Comparison of ENCODE assay signal across 13 mouse cellular contexts in genomic region chr8:70644065-70644464, GRCm38 (mm10). TPM values are rescaled to one million over a fixed set of nuclear protein-coding genes. Genes with fewer than 3 reads are reported as not detected.
DNase-seq lines count a peak whose midpoint lies in the region; ATAC-seq and TF ChIP-seq lines count a peak whose summit lies in the region.
"Had no signal": no experiment of that assay in that cellular context is flagged by ENCODE, and none has a peak within 500 bp of the region (broad histone marks: within the 10 kb centered on the region; RNA-seq: fewer than 3 reads in every experiment).

No protein-coding gene starts in this region.

- no peak for TF ChIP-seq EP300 in CH12.LX (IDR thresholded peaks at IDR 0.05; ENCODE audit: low read length)

- TF ChIP-seq POLR2A in CH12.LX (IDR thresholded peaks at IDR 0.05; ENCODE audit: low read depth, low read length), result no peak

- H3K4me1 ChIP-seq in kidney, embryonic 15.5 days, result peaks cover 42% of the 10 kb centered on the region
- H3K4me1 ChIP-seq in CH12.LX (ENCODE audit: control insufficient read depth in 1 of 2, insufficient read depth in 2 of 2), result peaks cover 34 to 70% of the 10 kb centered on the region in 2 experiments

- no peak overlapping the region for H3K27ac ChIP-seq in kidney, embryonic 15.5 days
- H3K27ac ChIP-seq in CH12.LX (ENCODE audit: insufficient read depth, low read depth), result no peak overlapping the region
- H3K27ac ChIP-seq: hindbrain, embryonic 14.5 days; midbrain, embryonic 12.5 days had no signal

- TF ChIP-seq CTCF in CH12.LX (conservative IDR thresholded peaks at IDR 0.05 in 1 of 2, IDR thresholded peaks at IDR 0.05 in 1 of 2; ENCODE audit: low read depth in 2 of 2, low read length in 2 of 2), result peak; percentile 49 to 56; a peak in 3 of 4 replicates

- no peak overlapping the region for H3K9ac ChIP-seq in kidney, embryonic 15.5 days
- H3K9ac ChIP-seq in CH12.LX (ENCODE audit: insufficient read depth, low read depth), result no peak overlapping the region
- H3K9ac ChIP-seq: hindbrain, embryonic 14.5 days; limb, embryonic 12.5 days; midbrain, embryonic 12.5 days had no signal

- dilution Hi-C loops in CH12.LX (cut with MboI; ENCODE audit: extremely low pct_ligation_motif_present, extremely low pct_unique_long_range_greater_than_20kb, low sequenced_read_pairs), result no loop called here

- no peak overlapping the region for H3K4me2 ChIP-seq in kidney, embryonic 15.5 days
- H3K4me2 ChIP-seq in CH12.LX (ENCODE audit: insufficient read depth, low read depth, poor library complexity, severe bottlenecking), result no peak overlapping the region
- H3K4me2 ChIP-seq: hindbrain, embryonic 14.5 days; limb, embryonic 12.5 days; midbrain, embryonic 12.5 days had no signal

- H3K4me3 ChIP-seq in kidney, embryonic 15.5 days (replicated peaks), result no peak overlapping the region
- no peak overlapping the region for H3K4me3 ChIP-seq in CH12.LX (replicated peaks in 1 of 3; ENCODE audit: low read depth in 2 of 3, low read length in 2 of 3, poor library complexity in 1 of 3)
- H3K4me3 ChIP-seq: limb, embryonic 12.5 days; midbrain, embryonic 12.5 days had no signal

- in situ Hi-C loops in CH12.LX (cut with MboI; ENCODE audit: low pct_ligation_motif_present, low pct_unique_long_range_greater_than_20kb, low sequenced_read_pairs), result no loop called here

- no peaks in the 10 kb centered on the region for H3K9me3 ChIP-seq in kidney, embryonic 15.5 days (replicated peaks)
- H3K9me3 ChIP-seq in CH12.LX (replicated peaks; ENCODE audit: low read length), result no peaks in the 10 kb centered on the region
- H3K9me3 ChIP-seq: limb, embryonic 12.5 days; midbrain, embryonic 12.5 days had no signal

- peak; percentile 6; the same call in 1 of the 2 replicates for TF ChIP-seq RAD21 in CH12.LX (IDR thresholded peaks at IDR 0.05; ENCODE audit: low read depth, low read length)

- WGBS in kidney, embryonic 15.5 days, result 89% methylated on average over 2 of the region's 2 CpGs

- H3K27me3 ChIP-seq in kidney, embryonic 15.5 days, result no peaks in the 10 kb centered on the region
- no peaks in the 10 kb centered on the region for H3K27me3 ChIP-seq in CH12.LX (replicated peaks)
- H3K27me3 ChIP-seq: limb, embryonic 12.5 days; midbrain, embryonic 12.5 days had no signal

- DNase-seq in kidney, postnatal 10 days, result peak; percentile 60
- DNase-seq in CH12.LX (ENCODE audit: extremely low read depth), result peak; percentile 41
- peak; percentile 28 for DNase-seq in T-cell, adult 2 months (ENCODE audit: low spot score)
- DNase-seq in lung, postnatal 36 days, result peak; percentile 56
- no peak for DNase-seq in neural tube, embryonic 10.5 days (ENCODE audit: extremely low spot score, low spot score)
- DNase-seq in cerebellum, adult 9-11 months, result no peak
- DNase-seq: cerebellum, adult 11-12 months; heart, adult 11 months had no signal

- no peak for ATAC-seq in kidney, embryonic 15.5 days (replicated peaks; ENCODE audit: low FRiP score)
- ATAC-seq: activated CD4-positive, CD25-positive, alpha-beta regulatory T cell, adult 4 months had no signal

- no peaks in the 10 kb centered on the region for H3K79me2 ChIP-seq in CH12.LX (replicated peaks; ENCODE audit: control insufficient read depth, extremely low read depth, insufficient read depth, poor library complexity, severe bottlenecking)

- H3K36me3 ChIP-seq in kidney, embryonic 15.5 days, result peaks cover 7% of the 10 kb centered on the region; the same call in 1 of the 2 replicates
- H3K36me3 ChIP-seq in CH12.LX (replicated peaks in 1 of 2; ENCODE audit: control insufficient read depth in 1 of 2, insufficient read depth in 1 of 2, low read length in 1 of 2), result peaks cover 1 to 17% of the 10 kb centered on the region in 2 experiments
- H3K36me3 ChIP-seq: midbrain, embryonic 12.5 days had no signal

TF ChIP-seq in CH12.LX, 34 proteins besides CTCF, POLR2A, EP300 and RAD21:
- TF ChIP-seq JUN (IDR thresholded peaks at IDR 0.05; ENCODE audit: insufficient read depth, low read depth, low read length), result no peak
- TF ChIP-seq ZNF384 (IDR thresholded peaks at IDR 0.05; ENCODE audit: low read depth, low read length), result peak; percentile 70

RNA-seq across cellular contexts. Expression of gene Gdf15, which starts 11.8 kb away (rescaled TPM):
- polyA plus RNA-seq in kidney, embryonic 15.5 days (2015; fragmentation: Nextera tagmentation; extraction: Ambion mirVana), result 0.46 and 0.77 TPM in 2 replicates
- total RNA-seq in CH12.LX (2012; rRNA removed) (0.21 TPM in 1 of 2 replicates, not detected in the other), CH12.LX (2014; rRNA removed) (not detected in 2 replicates)
- polyA plus RNA-seq in CH12.LX (2012; ENCODE audit: insufficient read length, low read depth), result 0.16 TPM in 1 of 2 replicates, not detected in the other
- polyA plus RNA-seq: activated CD4-positive, CD25-positive, alpha-beta regulatory T cell, adult 4 months; midbrain, embryonic 12.5 days had no signal

RNA-seq across cellular contexts. Expression of gene Pgpep1, which starts 16.1 kb away (rescaled TPM):
- 65.5 and 75.3 TPM in 2 replicates for polyA plus RNA-seq in kidney, embryonic 15.5 days (2015; fragmentation: Nextera tagmentation; extraction: Ambion mirVana)
- 15.2 and 22.9 TPM in 2 replicates for total RNA-seq in CH12.LX (2012; rRNA removed)
- total RNA-seq in CH12.LX (2014; rRNA removed), result 10.3 and 12.3 TPM in 2 replicates
- polyA plus RNA-seq in CH12.LX (2012; ENCODE audit: insufficient read length, low read depth), result 30.0 and 35.1 TPM in 2 replicates

RNA-seq across cellular contexts. Expression of gene Lrrc25, which starts 28.1 kb away (rescaled TPM):
- polyA plus RNA-seq in kidney, embryonic 15.5 days (2015; fragmentation: Nextera tagmentation; extraction: Ambion mirVana), result 2.5 TPM in 2 replicates
- total RNA-seq in CH12.LX (2012; rRNA removed) (0.25 and 0.30 TPM in 2 replicates), CH12.LX (2014; rRNA removed) (2.4 and 2.6 TPM in 2 replicates)
- polyA plus RNA-seq in CH12.LX (2012; ENCODE audit: insufficient read length, low read depth), result 4.0 and 5.9 TPM in 2 replicates

RNA-seq across cellular contexts. Expression of gene Lsm4, which starts 29.0 kb away (rescaled TPM):
- 291 and 295 TPM in 2 replicates for polyA plus RNA-seq in kidney, embryonic 15.5 days (2015; fragmentation: Nextera tagmentation; extraction: Ambion mirVana)
- total RNA-seq in CH12.LX (2012; rRNA removed) (135 and 168 TPM in 2 replicates), CH12.LX (2014; rRNA removed) (134 and 143 TPM in 2 replicates)
- 240 and 256 TPM in 2 replicates for polyA plus RNA-seq in CH12.LX (2012; ENCODE audit: insufficient read length, low read depth)

RNA-seq across cellular contexts. Expression of gene Ssbp4, which starts 35.4 kb away (rescaled TPM):
- 135 and 145 TPM in 2 replicates for polyA plus RNA-seq in kidney, embryonic 15.5 days (2015; fragmentation: Nextera tagmentation; extraction: Ambion mirVana)
- total RNA-seq in CH12.LX (2012; rRNA removed), result 77.3 and 84.9 TPM in 2 replicates
- 31.0 and 41.3 TPM in 2 replicates for total RNA-seq in CH12.LX (2014; rRNA removed)
- 114 and 128 TPM in 2 replicates for polyA plus RNA-seq in CH12.LX (2012; ENCODE audit: insufficient read length, low read depth)

Comparison
In these comparisons a context has a peak if more than half of its experiments do, and no peak if none do; other contexts are left out.
1. DNase-seq: peak in kidney, postnatal 10 days (single experiment), CH12.LX (single experiment), T-cell, adult 2 months (single experiment) and lung, postnatal 36 days (single experiment); none in neural tube, embryonic 10.5 days (single experiment) and cerebellum, adult 9-11 months (single experiment).